Mouse (Mus musculus): ENCODE measurements around the gene Zbtb26. TPM values are rescaled to one million over a fixed set of nuclear protein-coding genes. Genes with fewer than 3 reads are reported as not detected.

Zbtb26 gene
- polyA plus RNA-seq, 1 experiment from 2014 or later = 4.5 TPM

DNA sequence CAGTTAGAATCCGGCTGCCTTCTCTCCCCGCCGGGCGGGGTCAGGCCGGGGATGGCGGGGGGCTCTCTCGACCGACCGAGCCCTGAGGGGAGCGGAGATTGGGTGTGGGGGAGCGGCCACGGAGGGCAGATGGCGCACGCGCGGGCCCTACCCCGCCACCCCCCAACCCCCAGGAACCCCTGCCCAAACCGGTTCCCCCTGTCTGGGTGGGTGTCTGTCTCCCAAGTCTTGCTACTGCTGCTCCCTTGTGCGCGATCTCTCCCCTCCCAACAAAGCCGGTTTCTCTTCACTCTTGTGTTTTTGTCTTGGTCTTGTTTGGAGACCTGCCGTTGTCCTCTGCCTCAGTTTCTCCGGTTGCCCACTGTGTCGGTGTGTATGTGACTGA lies 9.4 kb upstream of the Zbtb26 start:
- Histone ChIP-seq H3K4me3 (ENCODE audit: low read length) (peak overlapping the region; percentile 84), H3K9me3 (ENCODE audit: control insufficient read depth, low read length) (no peaks in the 10 kb centered on the region), H3K36me3 (ENCODE audit: control insufficient read depth, insufficient read depth, low read length) (no peaks in the 10 kb centered on the region), H3K9ac (ENCODE audit: low read depth, low read length) (peak overlapping the region; percentile 94), H3K4me1 (ENCODE audit: control insufficient read depth, insufficient read depth, low read length) (peaks cover 5% of the 10 kb centered on the region), H3K4me2 (ENCODE audit: low read depth, low read length) (peak overlapping the region; percentile 81), H3K27me3 (replicated peaks; ENCODE audit: control insufficient read depth, insufficient read depth, low read length) (no peaks in the 10 kb centered on the region), H3K27ac (ENCODE audit: low read length) (peak overlapping the region; percentile 70)
- WGBS = under 1% methylated on average over 24 of the region's 24 CpGs
- ATAC-seq = peak; percentile 83

- WGBS = 7% methylated on average over 38 of the region's 44 CpGs
- peaks cover 5% of the 10 kb centered on the region for H3K4me1 ChIP-seq (ENCODE audit: control insufficient read depth, insufficient read depth, low read length)
Observed at GRCm38 (mm10) chr2:37451667-37452375, 8.9 kb upstream of the Zbtb26 start.

GRCm38 (mm10) chr2:37431609-37432008 lies 11.3 kb downstream of the Zbtb26 start:
- H3K9ac ChIP-seq (ENCODE audit: low read depth, low read length) = peak overlapping the region; percentile 94
- H3K4me2 ChIP-seq (ENCODE audit: low read depth, low read length) = peak overlapping the region; percentile 78
- peak; percentile 29 for ATAC-seq

More at GRCm38 (mm10) chr2:37451667-37452375, 8.9 kb upstream of the Zbtb26 start:
- peak overlapping the region; percentile 81 for H3K4me2 ChIP-seq (ENCODE audit: low read depth, low read length)
- H3K27me3 ChIP-seq (replicated peaks; ENCODE audit: control insufficient read depth, insufficient read depth, low read length) = no peaks in the 10 kb centered on the region
- H3K27ac ChIP-seq (ENCODE audit: low read length) = peak overlapping the region; percentile 70
- no peaks in the 10 kb centered on the region for H3K36me3 ChIP-seq (ENCODE audit: control insufficient read depth, insufficient read depth, low read length)
- H3K9me3 ChIP-seq (ENCODE audit: control insufficient read depth, low read length) = no peaks in the 10 kb centered on the region
- peak overlapping the region; percentile 84 for H3K4me3 ChIP-seq (ENCODE audit: low read length)
- peak overlapping the region; percentile 94 for H3K9ac ChIP-seq (ENCODE audit: low read depth, low read length)
- peak; percentile 99 for ATAC-seq

GRCm38 (mm10) chr2:37430593-37431464 lies 12.1 kb downstream of the Zbtb26 start:
- Histone ChIP-seq H3K27me3 (replicated peaks; ENCODE audit: control insufficient read depth, insufficient read depth, low read length) (no peaks in the 10 kb centered on the region), H3K9ac (ENCODE audit: low read depth, low read length) (peak overlapping the region; percentile 94), H3K4me1 (ENCODE audit: control insufficient read depth, insufficient read depth, low read length) (0 out of 2 replicates have a peak, but pooled peaks cover 2% of the 10 kb centered on the region), H3K4me3 (ENCODE audit: low read length) (peak overlapping the region; percentile 95), H3K36me3 (ENCODE audit: control insufficient read depth, insufficient read depth, low read length) (0 out of 2 replicates have a peak, but pooled peaks cover 3% of the 10 kb centered on the region), H3K4me2 (ENCODE audit: low read depth, low read length) (peak overlapping the region; percentile 78), H3K9me3 (ENCODE audit: control insufficient read depth, low read length) (no peaks in the 10 kb centered on the region), H3K27ac (ENCODE audit: low read length) (peak overlapping the region; percentile 96)
- ATAC-seq = peak; percentile 93
- under 1% methylated on average over 38 of the region's 38 CpGs for WGBS

More at GRCm38 (mm10) chr2:37431609-37432008, 11.3 kb downstream of the Zbtb26 start:
- Histone ChIP-seq H3K9me3 (ENCODE audit: control insufficient read depth, low read length) (no peaks in the 10 kb centered on the region), H3K27ac (ENCODE audit: low read length) (peak overlapping the region; percentile 96), H3K4me3 (ENCODE audit: low read length) (peak overlapping the region; percentile 95), H3K36me3 (ENCODE audit: control insufficient read depth, insufficient read depth, low read length) (0 out of 2 replicates have a peak, but pooled peaks cover 3% of the 10 kb centered on the region), H3K27me3 (replicated peaks; ENCODE audit: control insufficient read depth, insufficient read depth, low read length) (no peaks in the 10 kb centered on the region), H3K4me1 (ENCODE audit: control insufficient read depth, insufficient read depth, low read length) (0 out of 2 replicates have a peak, but pooled peaks cover 2% of the 10 kb centered on the region)
- WGBS = 24% methylated on average over 7 of the region's 7 CpGs

DNA sequence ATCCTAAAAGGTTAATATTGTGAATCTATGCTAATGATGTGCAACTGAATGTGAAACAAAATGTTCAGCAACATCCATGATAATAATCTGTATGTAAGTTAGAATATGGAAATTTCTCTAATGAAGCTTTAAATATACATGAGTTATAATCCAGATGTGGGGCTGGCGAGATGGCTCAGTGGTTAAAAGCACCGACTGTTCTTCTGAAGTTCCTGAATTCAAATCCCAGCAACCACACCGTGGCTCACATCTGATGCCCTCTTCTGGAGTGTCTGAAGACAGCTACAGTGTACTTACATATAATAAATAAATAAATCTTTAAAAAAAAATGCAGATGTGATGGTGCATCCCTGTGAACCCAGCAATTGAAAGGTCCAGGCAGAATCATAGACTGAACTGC lies 19.3 kb downstream of the Zbtb26 start:
- Histone ChIP-seq H3K4me3 (ENCODE audit: low read length) (no peak overlapping the region), H3K4me1 (ENCODE audit: control insufficient read depth, insufficient read depth, low read length) (no peaks in the 10 kb centered on the region), H3K9ac (ENCODE audit: low read depth, low read length) (no peak overlapping the region), H3K4me2 (ENCODE audit: low read depth, low read length) (no peak overlapping the region), H3K27ac (ENCODE audit: low read length) (no peak overlapping the region), H3K9me3 (ENCODE audit: control insufficient read depth, low read length) (no peaks in the 10 kb centered on the region), H3K36me3 (ENCODE audit: control insufficient read depth, insufficient read depth, low read length) (0 out of 2 replicates have a peak, but pooled peaks cover 2% of the 10 kb centered on the region), H3K27me3 (replicated peaks; ENCODE audit: control insufficient read depth, insufficient read depth, low read length) (no peaks in the 10 kb centered on the region)
- no peak for ATAC-seq
- WGBS = 57% methylated on average over 3 of the region's 3 CpGs

- WGBS = under 1% methylated on average over 72 of the region's 75 CpGs
- no peaks in the 10 kb centered on the region for H3K9me3 ChIP-seq (ENCODE audit: control insufficient read depth, low read length)
Observed at GRCm38 (mm10) chr2:37422306-37423304, 20.3 kb downstream of the Zbtb26 start, which contains the start of gene Rc3h2. Gene Rc3h2, minus strand, starts transcription at chr2:37422903.

GRCm38 (mm10) chr2:37421903-37422302 lies 21.0 kb downstream of the Zbtb26 start:
- peak overlapping the region; percentile 98 for H3K27ac ChIP-seq (ENCODE audit: low read length)
- no peaks in the 10 kb centered on the region for H3K9me3 ChIP-seq (ENCODE audit: control insufficient read depth, low read length)
- H3K9ac ChIP-seq (ENCODE audit: low read depth, low read length) = peak overlapping the region; percentile 89
- no peak for ATAC-seq
- peak overlapping the region; percentile 96 for H3K4me3 ChIP-seq (ENCODE audit: low read length)
- H3K27me3 ChIP-seq (replicated peaks; ENCODE audit: control insufficient read depth, insufficient read depth, low read length) = no peaks in the 10 kb centered on the region
- H3K36me3 ChIP-seq (ENCODE audit: control insufficient read depth, insufficient read depth, low read length) = no peaks in the 10 kb centered on the region
- H3K4me2 ChIP-seq (ENCODE audit: low read depth, low read length) = peak overlapping the region; percentile 63
- no peaks in the 10 kb centered on the region for H3K4me1 ChIP-seq (ENCODE audit: control insufficient read depth, insufficient read depth, low read length)
- 4% methylated on average over 3 of the region's 3 CpGs for WGBS

More at GRCm38 (mm10) chr2:37422306-37423304, 20.3 kb downstream of the Zbtb26 start, which contains the start of gene Rc3h2:
- peak within 1 kb of the TSS; percentile 63 for H3K4me2 ChIP-seq (ENCODE audit: low read depth, low read length)
- ATAC-seq = peak; percentile 98
- H3K27ac ChIP-seq (ENCODE audit: low read length) = peak within 1 kb of the TSS; percentile 98
- no peaks in the 10 kb centered on the region for H3K27me3 ChIP-seq (replicated peaks; ENCODE audit: control insufficient read depth, insufficient read depth, low read length)
- H3K4me3 ChIP-seq (ENCODE audit: low read length) = peak within 1 kb of the TSS; percentile 96
- peak within 1 kb of the TSS; percentile 89 for H3K9ac ChIP-seq (ENCODE audit: low read depth, low read length)
- no peaks in the 10 kb centered on the region for H3K36me3 ChIP-seq (ENCODE audit: control insufficient read depth, insufficient read depth, low read length)
- H3K4me1 ChIP-seq (ENCODE audit: control insufficient read depth, insufficient read depth, low read length) = no peaks in the 10 kb centered on the region

- no peaks in the 10 kb centered on the region for H3K9me3 ChIP-seq (ENCODE audit: control insufficient read depth, low read length)
- no peaks in the 10 kb centered on the region for H3K27me3 ChIP-seq (replicated peaks; ENCODE audit: control insufficient read depth, insufficient read depth, low read length)
- H3K4me2 ChIP-seq (ENCODE audit: low read depth, low read length) = no peak overlapping the region
- no peak overlapping the region for H3K9ac ChIP-seq (ENCODE audit: low read depth, low read length)
- ATAC-seq = no peak
- WGBS = 60% methylated on average over 1 of the region's 1 CpGs
- H3K4me3 ChIP-seq (ENCODE audit: low read length) = no peak overlapping the region
- no peaks in the 10 kb centered on the region for H3K4me1 ChIP-seq (ENCODE audit: control insufficient read depth, insufficient read depth, low read length)
- no peak overlapping the region for H3K27ac ChIP-seq (ENCODE audit: low read length)
- H3K36me3 ChIP-seq (ENCODE audit: control insufficient read depth, insufficient read depth, low read length) = peaks cover 2% of the 10 kb centered on the region
Observed at GRCm38 (mm10) chr2:37395539-37395938, 47.4 kb downstream of the Zbtb26 start.

Data from intestine, embryonic 16.5 days (tissue).